Mouse (Mus musculus): ENCODE results near the gene Tmem87b. TPM values are rescaled to one million over a fixed set of nuclear protein-coding genes. Genes with fewer than 3 reads are reported as not detected.

Gene Tmem87b
- 23.0 TPM for polyA plus RNA-seq (2014; fragmentation: Illumina TruSeq; extraction: RNeasy Lipid Tissue Mini Kit (QIAGEN cat#74804); ENCODE audit: low read depth, low replicate concordance)

GRCm38 (mm10) chr2:128817786-128818681 lies at the start of gene Tmem87b:
Gene Tmem87b (plus strand): TSS chr2:128818118.

GRCm38 (mm10) chr2:128862636-128863035 lies 44.7 kb downstream of the Tmem87b start, which contains the start of gene Fbln7:
Gene Fbln7 (plus strand): TSS chr2:128862981.

Other genes starting within 250 kb of the Tmem87b start
- gene Spdye4c, start 226.9 kb upstream of the Tmem87b start, polyA plus RNA-seq (2014; fragmentation: Illumina TruSeq; extraction: RNeasy Lipid Tissue Mini Kit (QIAGEN cat#74804); ENCODE audit: low read depth, low replicate concordance) = 28.7 TPM
- 50.9 TPM for gene Anapc1, start 130.7 kb upstream of the Tmem87b start, polyA plus RNA-seq (2014; fragmentation: Illumina TruSeq; extraction: RNeasy Lipid Tissue Mini Kit (QIAGEN cat#74804); ENCODE audit: low read depth, low replicate concordance)
- gene Mertk, start 119.2 kb upstream of the Tmem87b start, polyA plus RNA-seq (2014; fragmentation: Illumina TruSeq; extraction: RNeasy Lipid Tissue Mini Kit (QIAGEN cat#74804); ENCODE audit: low read depth, low replicate concordance) = 7.6 TPM
- gene Fbln7, start 44.9 kb downstream of the Tmem87b start, polyA plus RNA-seq (2014; fragmentation: Illumina TruSeq; extraction: RNeasy Lipid Tissue Mini Kit (QIAGEN cat#74804); ENCODE audit: low read depth, low replicate concordance) = 0.22 TPM
- 18.5 TPM for gene Zc3h8, start 126.0 kb downstream of the Tmem87b start, polyA plus RNA-seq (2014; fragmentation: Illumina TruSeq; extraction: RNeasy Lipid Tissue Mini Kit (QIAGEN cat#74804); ENCODE audit: low read depth, low replicate concordance)
- gene Zc3h6, start 149.3 kb downstream of the Tmem87b start, polyA plus RNA-seq (2014; fragmentation: Illumina TruSeq; extraction: RNeasy Lipid Tissue Mini Kit (QIAGEN cat#74804); ENCODE audit: low read depth, low replicate concordance) = 20.3 TPM
- gene Gm10762, start 149.6 kb downstream of the Tmem87b start, polyA plus RNA-seq (2014; fragmentation: Illumina TruSeq; extraction: RNeasy Lipid Tissue Mini Kit (QIAGEN cat#74804); ENCODE audit: low read depth, low replicate concordance) = 28.1 TPM
- gene Vinac1, start 230.1 kb downstream of the Tmem87b start, polyA plus RNA-seq (2014; fragmentation: Illumina TruSeq; extraction: RNeasy Lipid Tissue Mini Kit (QIAGEN cat#74804); ENCODE audit: low read depth, low replicate concordance) = 0.29 TPM
- gene Ttl, start 247.8 kb downstream of the Tmem87b start, polyA plus RNA-seq (2014; fragmentation: Illumina TruSeq; extraction: RNeasy Lipid Tissue Mini Kit (QIAGEN cat#74804); ENCODE audit: low read depth, low replicate concordance) = 0.81 TPM